Mouse (Mus musculus) myocyte (in vitro differentiated cells): ENCODE measurements at regions not wholly inside any gene's neighbourhood (a gene's known extent, or its start where the extent isn't known, plus 50 kb on each side); places are given as distances from the start of the nearest gene placed in this dataset.

ENCODE experiments used
- CEBPB ChIP-seq: IDR thresholded peaks from 2 replicates; pipeline ENCODE4 v1.6.1; 2011; ENCODE audit warnings: mild to moderate bottlenecking, moderate library complexity; ENCODE audit not compliant: poor library complexity, insufficient read depth, severe bottlenecking
- E2F4 ChIP-seq: IDR thresholded peaks from one replicate; pipeline ENCODE4 v1.6.1; 2011; ENCODE audit warnings: mild to moderate bottlenecking, control low read depth, moderate library complexity; ENCODE audit not compliant: insufficient read depth
- MAX ChIP-seq: IDR thresholded peaks from one replicate; pipeline ENCODE4 v1.6.1; 2011; ENCODE audit warnings: low read depth, mild to moderate bottlenecking, control low read depth
- POLR2A ChIP-seq: IDR thresholded peaks from one replicate; pipeline ENCODE4 v1.6.1; 2011; ENCODE audit warnings: low read depth, mild to moderate bottlenecking, control low read depth, moderate library complexity; ENCODE audit not compliant: insufficient read length
- POLR2AphosphoS2 ChIP-seq: IDR thresholded peaks from one replicate; pipeline ENCODE4 v1.6.1; 2011; ENCODE audit warnings: low read depth, control low read depth; ENCODE audit not compliant: insufficient read length
- USF1 ChIP-seq: IDR thresholded peaks from one replicate; pipeline ENCODE4 v1.6.1; 2011; ENCODE audit warnings: low read depth, mild to moderate bottlenecking, control low read depth, moderate library complexity

GRCm38 (mm10) chr3:115822491-115822890 lies 65.1 kb upstream of the Dph5 start:
- TF ChIP-seq USF1 = no peak
- no peak for TF ChIP-seq CEBPB
- TF ChIP-seq POLR2AphosphoS2 = no peak
- no peak for TF ChIP-seq POLR2A
- TF ChIP-seq MAX = no peak
- TF ChIP-seq E2F4 = no peak
